Comparison of ENCODE assay signal across 8 mouse cellular contexts in the genomic region with DNA sequence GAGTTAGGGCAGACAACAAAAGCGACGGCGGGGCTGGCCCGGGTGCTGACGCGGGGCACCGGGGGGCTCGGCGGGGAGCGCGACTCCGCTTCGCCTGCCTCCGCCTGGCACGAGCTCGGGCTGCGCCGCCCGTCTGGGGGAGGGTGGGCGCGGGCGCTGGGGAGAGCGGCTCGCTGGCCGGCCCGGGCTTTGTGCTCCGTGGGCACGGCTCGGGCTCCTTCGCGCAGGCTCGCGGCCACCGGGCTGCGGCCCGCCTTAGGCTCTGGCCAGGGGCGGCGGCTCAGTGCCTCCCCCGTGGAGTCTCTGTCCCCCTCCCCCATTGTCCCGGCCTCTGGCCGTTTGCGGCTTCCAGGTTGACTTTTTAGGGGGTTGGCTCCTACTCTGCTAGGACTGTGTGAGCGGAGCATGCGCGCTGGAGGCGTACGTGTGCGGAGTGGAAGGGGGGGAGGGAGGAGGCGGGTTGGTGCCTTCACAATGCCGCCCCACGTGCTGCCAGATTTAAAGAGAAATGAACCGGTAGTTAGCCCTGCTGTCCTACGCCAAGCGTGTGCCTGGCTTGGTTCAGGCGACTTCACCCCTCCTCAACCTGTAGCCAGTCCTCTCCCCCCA. TPM values are rescaled to one million over a fixed set of nuclear protein-coding genes. Genes with fewer than 3 reads are reported as not detected.
DNase-seq lines count a peak whose midpoint lies in the region; ATAC-seq and TF ChIP-seq lines count a peak whose summit lies in the region.

No protein-coding gene starts in this region.

- H3K9me3 ChIP-seq in ES-E14 (ENCODE audit: control insufficient read depth, insufficient read depth, low read depth, low read length), result no peaks in the 10 kb centered on the region
- H3K9me3 ChIP-seq in forebrain, embryonic 15.5 days, result no peaks in the 10 kb centered on the region

- TF ChIP-seq CTCF in lung, adult 2 months (IDR thresholded peaks at IDR 0.05; ENCODE audit: insufficient read depth, low read length), result no peak

- under 1% methylated on average over 36 of the region's 55 CpGs for WGBS in forebrain, embryonic 15.5 days
- 1% methylated on average over 54 of the region's 55 CpGs for WGBS in lung, adult 2 months

- intact Hi-C loops in heart, postnatal 25 days (cut with DNase I), result loop anchor here (5.0 kb wide), 2 partner anchors 64 to 189 kb away; partner anchors contain the start of genes Cyb5d2 and Zzef1

- H3K27ac ChIP-seq in ES-E14 (ENCODE audit: insufficient read depth, low read depth, low read length, poor library complexity, severe bottlenecking), result peak overlapping the region; percentile 94
- H3K27ac ChIP-seq in forebrain, embryonic 15.5 days (replicated peaks), result peak overlapping the region; percentile 97

- H3K4me2 ChIP-seq in forebrain, embryonic 15.5 days (replicated peaks), result peak overlapping the region; percentile 63

- TF ChIP-seq POLR2A in lung, adult 2 months (IDR thresholded peaks at IDR 0.05; ENCODE audit: borderline replicate concordance, extremely low read depth, low read depth, low read length), result peak; percentile 45; the same call in 1 of the 2 replicates

- in situ Hi-C loops in ES-E14 (cut with MboI; ENCODE audit: low sequenced_read_pairs in 2 of 2, unreplicated experiment in 2 of 2), result no loop called here

- peak overlapping the region; percentile 92 for H3K9ac ChIP-seq in ES-E14 (ENCODE audit: insufficient read depth, low read depth, low read length, poor library complexity, severe bottlenecking)
- peak overlapping the region; percentile 87 for H3K9ac ChIP-seq in forebrain, embryonic 15.5 days (replicated peaks)

- H3K4me3 ChIP-seq in ES-E14 (ENCODE audit: insufficient read depth in 1 of 2, low read depth in 1 of 2, low read length in 2 of 2, poor library complexity in 1 of 2, severe bottlenecking in 1 of 2), result peak overlapping the region; percentile 89 to 95
- peak overlapping the region; percentile 76 for H3K4me3 ChIP-seq in forebrain, embryonic 15.5 days
- H3K4me3 ChIP-seq in lung, adult 2 months (replicated peaks; ENCODE audit: extremely low read depth, low read depth, low read length), result peak overlapping the region; percentile 93

- no peaks in the 10 kb centered on the region for H3K27me3 ChIP-seq in forebrain, embryonic 15.5 days

- H3K36me3 ChIP-seq in ES-E14 (ENCODE audit: control insufficient read depth, insufficient read depth, low read length, poor library complexity, severe bottlenecking), result no peaks in the 10 kb centered on the region
- H3K36me3 ChIP-seq in forebrain, embryonic 15.5 days, result no peaks in the 10 kb centered on the region

- DNase-seq in ES-E14 (ENCODE audit: low read depth, low spot score), result peak; percentile 95
- peak; percentile 95 for DNase-seq in cerebellum, adult 11-12 months
- DNase-seq in heart, postnatal 25 days (ENCODE audit: low spot score), result peak; percentile 86
- DNase-seq in layer of hippocampus, adult 18-20 months (ENCODE audit: low spot score in 2 of 2), result peak; percentile 87 to 93
- DNase-seq in lung, adult 2 months, result peak; percentile 88
- DNase-seq in thymus, adult 18-20 months, result peak; percentile 87 to 88

- peaks cover 0 to 2% of the 10 kb centered on the region in 2 experiments; a peak in 2 of 4 replicates for H3K4me1 ChIP-seq in ES-E14 (ENCODE audit: control insufficient read depth in 2 of 2, insufficient read depth in 2 of 2, low read length in 2 of 2, poor library complexity in 1 of 2)
- peaks cover 23% of the 10 kb centered on the region for H3K4me1 ChIP-seq in forebrain, embryonic 15.5 days
- no peaks in the 10 kb centered on the region; the same call in 1 of the 2 replicates for H3K4me1 ChIP-seq in lung, adult 2 months (ENCODE audit: control insufficient read depth, insufficient read depth, low read length)

- peak; percentile 92 for ATAC-seq in forebrain, embryonic 15.5 days (replicated peaks)
- ATAC-seq in neutrophil, adult 5-6 weeks (ENCODE audit: extremely low read depth, insufficient number of reproducible peaks, low FRiP score, poor library complexity, severe bottlenecking), result peak; percentile 87

TF ChIP-seq in ES-E14, 5 proteins besides CTCF, POLR2A, EP300 and RAD21:
- TF ChIP-seq CHD2 (IDR thresholded peaks at IDR 0.05; ENCODE audit: low read depth, low read length) (0 out of 2 replicates have a peak, but pooled peaks have one; percentile 21), HCFC1 (IDR thresholded peaks at IDR 0.05; ENCODE audit: borderline replicate concordance, insufficient read depth, low read length) (no peak; the same call in 1 of the 2 replicates)

RNA-seq across cellular contexts. Expression of gene Ube2g1, which starts 1.1 kb away (rescaled TPM):
- total RNA-seq in ES-E14 (2012; rRNA removed), result 24.2 and 27.9 TPM in 2 replicates
- polyA plus RNA-seq in forebrain, embryonic 15.5 days (2015; fragmentation: Nextera tagmentation; extraction: Ambion mirVana), result 110 TPM in 2 replicates
- 10 to 100 TPM; 63.6 to 66.5 TPM for total RNA-seq in heart, postnatal 25 days (2021)
- total RNA-seq in layer of hippocampus, adult 18-20 months (2021), result 10 to 100 TPM; 40.8 to 42.9 TPM
- polyA plus RNA-seq in lung, adult 2 months (2012; rRNA removed), result 8.1 and 9.0 TPM in 2 replicates
- 33.2 and 35.5 TPM in 2 replicates for total RNA-seq in neutrophil, adult 5-6 weeks (2017)

RNA-seq across cellular contexts. Expression of gene Spns3, which starts 57.9 kb away (rescaled TPM):
- 0.32 and 1.9 TPM in 2 replicates for total RNA-seq in ES-E14 (2012; rRNA removed)
- 0.08 TPM in 2 replicates for polyA plus RNA-seq in forebrain, embryonic 15.5 days (2015; fragmentation: Nextera tagmentation; extraction: Ambion mirVana)
- total RNA-seq in heart, postnatal 25 days (2021), result not detected
- total RNA-seq in layer of hippocampus, adult 18-20 months (2021), result under 1 TPM; 0.25 to 0.27 TPM
- polyA plus RNA-seq in lung, adult 2 months (2012; rRNA removed), result 1.1 and 1.4 TPM in 2 replicates
- total RNA-seq in neutrophil, adult 5-6 weeks (2017), result 5.9 and 6.2 TPM in 2 replicates

Comparison
In these comparisons a context has a peak if more than half of its experiments do, and no peak if none do; other contexts are left out.
1. Peak in every context shown above with its lines: DNase-seq, ATAC-seq, H3K4me3 ChIP-seq and H3K27ac ChIP-seq.